Mouse (Mus musculus): ENCODE data around the gene Tgds. TPM values are rescaled to one million over a fixed set of nuclear protein-coding genes. Genes with fewer than 3 reads are reported as not detected.
A peak's percentile ranks its signal among the peaks of the same experiment; 100 is the strongest.
"Not testable (repeated sequence)": the region's sequence is repeated elsewhere in the genome, so short reads cannot be mapped to it uniquely, and the experiment has no call there.

Tgds gene
- total RNA-seq, 2 experiments from 2014 or later, result 8.3 to 15.1 TPM

DNA sequence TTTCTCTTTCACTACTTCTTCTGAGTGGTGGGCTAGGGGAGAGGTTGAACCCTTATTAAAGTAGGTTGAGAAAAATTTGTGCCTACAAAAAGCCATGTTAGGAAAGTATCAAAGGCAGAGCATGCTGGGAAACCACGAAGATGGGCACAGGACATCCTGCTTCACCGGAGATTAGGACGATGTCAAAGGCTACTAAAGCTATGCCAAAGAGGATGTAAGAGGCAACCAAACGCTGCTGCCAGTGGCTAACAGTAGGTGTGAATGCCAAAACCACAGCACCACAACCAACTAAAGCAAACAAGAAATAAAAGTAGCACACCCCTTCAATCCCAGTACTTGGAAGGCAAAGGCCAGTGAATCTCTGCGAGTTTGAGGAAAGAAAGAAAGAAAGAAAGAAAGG, 8.4 kb downstream of the Tgds start:
- TF ChIP-seq CTCF (conservative IDR thresholded peaks at IDR 0.05), result no peak
- H3K4me3 ChIP-seq, result no peak overlapping the region
- no peak overlapping the region for H3K27ac ChIP-seq
- DNase-seq (ENCODE audit: low spot score in 2 of 2), result no peak

DNA sequence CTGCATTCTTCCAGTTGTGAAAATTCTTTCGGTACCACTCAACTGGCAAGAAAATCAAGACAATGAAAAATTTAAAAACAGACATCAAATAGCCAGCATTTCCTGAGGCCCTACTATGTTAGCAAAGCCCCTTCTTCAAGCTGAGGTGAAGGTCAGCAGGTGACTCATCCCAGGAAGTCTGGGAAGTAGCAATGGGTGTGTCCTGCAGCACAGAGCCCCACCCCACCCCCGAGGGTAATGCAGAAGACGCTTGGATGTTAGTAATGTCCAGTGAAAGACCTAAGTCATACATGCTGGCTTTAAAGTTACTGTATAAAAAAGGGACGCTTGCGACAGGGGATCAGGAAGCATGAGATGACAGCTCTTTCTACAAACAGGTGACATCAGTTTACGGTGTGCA, 19.4 kb downstream of the Tgds start:
- no peak for TF ChIP-seq CTCF (conservative IDR thresholded peaks at IDR 0.05)
- no peak overlapping the region for H3K27ac ChIP-seq
- no peak overlapping the region for H3K4me3 ChIP-seq
- DNase-seq (ENCODE audit: low spot score in 2 of 2), result no peak

GRCm38 (mm10) chr14:118107479-118107878, 25.1 kb downstream of the Tgds start:
- DNase-seq (ENCODE audit: low spot score in 2 of 2); H3K4me3 ChIP-seq; H3K27ac ChIP-seq: not testable (repeated sequence)

- Histone ChIP-seq H3K4me3 (no peak overlapping the region), H3K27ac (no peak overlapping the region)
- no peak for TF ChIP-seq CTCF (conservative IDR thresholded peaks at IDR 0.05)
- no peak for DNase-seq (ENCODE audit: low spot score in 2 of 2)
These were observed 31.1 kb downstream of the Tgds start for GRCm38 (mm10) chr14:118101227-118101990.

DNA sequence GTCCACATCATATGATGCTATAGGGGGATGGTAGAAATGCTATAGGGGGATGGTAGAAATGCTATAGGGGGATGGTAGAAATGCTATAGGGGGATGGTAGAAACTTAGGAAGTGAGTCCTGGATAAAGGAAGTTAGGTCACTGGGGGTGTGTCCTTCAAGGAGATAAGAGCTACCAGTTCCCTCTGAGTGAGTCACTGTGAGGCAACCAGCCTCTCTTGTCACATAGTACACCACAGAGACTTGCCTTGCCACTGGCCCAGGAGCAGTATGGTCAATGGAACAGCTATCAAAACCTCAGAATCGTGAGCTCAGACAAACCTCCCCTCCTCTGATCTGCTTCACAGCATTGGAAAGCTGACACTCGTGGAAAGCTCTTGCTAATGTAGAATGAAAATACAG, 34.3 kb downstream of the Tgds start:
- no peak for TF ChIP-seq CTCF (conservative IDR thresholded peaks at IDR 0.05)
- Histone ChIP-seq H3K4me3 (no peak overlapping the region), H3K27ac (no peak overlapping the region)
- DNase-seq (ENCODE audit: low spot score in 2 of 2), result no peak

DNA sequence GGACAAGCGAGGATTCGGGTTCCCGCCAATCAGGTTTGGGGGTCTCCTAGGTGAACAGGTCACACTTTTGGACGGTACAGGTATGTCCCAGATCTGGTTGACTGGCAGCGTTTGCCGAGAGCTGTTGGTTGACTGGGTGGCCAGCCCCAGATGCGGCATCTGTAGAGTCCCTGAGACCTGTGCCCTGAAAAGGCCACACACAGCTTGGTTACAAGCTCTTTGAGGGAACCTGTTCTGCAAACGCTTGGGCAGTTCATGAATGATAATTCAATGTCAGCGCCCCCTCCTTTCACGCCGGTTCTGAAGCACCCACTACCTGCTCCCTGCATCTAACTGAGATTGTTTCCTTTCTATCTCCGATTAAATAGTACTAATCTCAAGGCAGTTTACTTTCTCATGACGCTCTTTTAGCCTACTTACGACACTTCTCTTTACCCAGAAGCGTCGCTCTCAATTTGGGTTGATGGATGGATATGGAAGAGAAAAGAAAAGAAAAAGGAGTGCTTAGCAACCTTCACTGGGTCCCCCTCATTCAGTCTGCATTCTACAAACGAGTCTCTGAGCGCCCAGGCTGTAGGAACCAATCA, 42.7 kb downstream of the Tgds start:
- no peak for TF ChIP-seq CTCF (conservative IDR thresholded peaks at IDR 0.05)
- Histone ChIP-seq H3K27ac (peak overlapping the region; percentile 69), H3K4me3 (peak overlapping the region; percentile 89)
- peak; percentile 12 to 17 for DNase-seq (ENCODE audit: low spot score in 2 of 2)

DNA sequence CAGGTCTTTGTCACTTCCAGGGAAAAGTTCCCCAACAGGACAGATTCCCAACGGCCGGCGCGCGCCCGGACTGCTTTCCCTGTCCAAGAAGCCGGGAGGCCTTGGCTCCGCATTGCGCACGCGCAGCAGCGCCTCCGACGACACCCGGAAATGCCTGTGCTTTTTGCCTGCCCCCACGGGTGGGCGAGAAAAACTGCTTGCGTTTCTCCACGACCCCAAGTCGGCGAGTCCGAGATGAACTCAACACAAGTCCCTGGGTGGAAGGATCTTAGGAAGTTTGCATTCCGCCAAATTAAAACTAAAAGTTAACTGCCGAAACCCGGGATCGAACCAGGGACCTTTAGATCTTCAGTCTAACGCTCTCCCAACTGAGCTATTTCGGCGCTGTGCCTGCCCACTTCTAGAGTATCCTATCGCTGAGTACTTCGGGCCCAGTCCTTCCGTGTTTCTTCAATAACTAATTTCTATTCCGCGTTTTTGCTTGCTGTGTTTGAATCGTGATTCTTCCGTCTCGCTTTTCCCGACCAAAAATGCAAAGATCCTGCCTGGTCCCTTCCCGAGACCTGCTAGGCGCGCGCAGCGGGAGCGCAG, 43.2 kb downstream of the Tgds start:
- peak overlapping the region; percentile 89 for H3K4me3 ChIP-seq
- DNase-seq (ENCODE audit: low spot score in 2 of 2), result peak; percentile 84 to 89
- peak overlapping the region; percentile 69 for H3K27ac ChIP-seq
- 0 out of 2 replicates have a peak, but pooled peaks have one; percentile 20 for TF ChIP-seq CTCF (conservative IDR thresholded peaks at IDR 0.05)

DNA sequence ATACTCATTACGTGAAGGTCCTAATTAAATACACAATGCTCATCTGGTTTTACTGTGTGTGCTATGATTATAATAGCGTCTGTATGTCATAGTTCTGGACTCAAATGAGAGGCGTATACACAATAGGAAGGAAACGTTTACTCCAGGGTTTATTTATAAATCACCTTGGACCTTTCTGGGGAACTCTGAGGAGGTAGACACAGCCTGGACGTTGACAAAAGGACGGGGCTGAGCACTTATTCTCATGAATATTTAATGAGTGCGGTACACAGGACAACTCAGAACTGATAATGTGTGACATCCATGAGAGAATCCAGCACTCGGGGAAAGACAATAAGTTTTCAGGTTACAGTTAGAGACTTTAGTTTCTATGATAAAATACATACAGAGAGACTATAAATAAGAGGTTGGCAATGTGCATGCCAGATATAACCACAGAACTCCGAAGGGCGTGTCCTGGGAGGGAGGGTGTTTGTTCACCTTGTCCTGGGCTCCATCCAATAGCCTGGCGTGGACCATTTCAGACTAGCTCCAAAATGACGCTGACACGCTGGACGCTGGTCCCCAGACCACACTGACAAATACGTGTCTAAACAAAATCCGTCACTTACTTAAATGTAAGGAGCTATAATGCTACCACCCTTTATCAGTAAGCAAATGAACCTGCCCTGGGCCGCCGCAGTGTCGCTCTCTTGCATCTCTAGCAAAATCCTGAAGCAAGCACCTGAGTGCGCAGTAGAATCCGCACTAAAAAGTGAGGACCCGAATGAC, 43.9 kb downstream of the Tgds start:
- peak overlapping the region; percentile 69; the same call in 1 of the 2 replicates for H3K27ac ChIP-seq
- peak overlapping the region; percentile 89 for H3K4me3 ChIP-seq
- no peak for DNase-seq (ENCODE audit: low spot score in 2 of 2)
- no peak for TF ChIP-seq CTCF (conservative IDR thresholded peaks at IDR 0.05)

DNA sequence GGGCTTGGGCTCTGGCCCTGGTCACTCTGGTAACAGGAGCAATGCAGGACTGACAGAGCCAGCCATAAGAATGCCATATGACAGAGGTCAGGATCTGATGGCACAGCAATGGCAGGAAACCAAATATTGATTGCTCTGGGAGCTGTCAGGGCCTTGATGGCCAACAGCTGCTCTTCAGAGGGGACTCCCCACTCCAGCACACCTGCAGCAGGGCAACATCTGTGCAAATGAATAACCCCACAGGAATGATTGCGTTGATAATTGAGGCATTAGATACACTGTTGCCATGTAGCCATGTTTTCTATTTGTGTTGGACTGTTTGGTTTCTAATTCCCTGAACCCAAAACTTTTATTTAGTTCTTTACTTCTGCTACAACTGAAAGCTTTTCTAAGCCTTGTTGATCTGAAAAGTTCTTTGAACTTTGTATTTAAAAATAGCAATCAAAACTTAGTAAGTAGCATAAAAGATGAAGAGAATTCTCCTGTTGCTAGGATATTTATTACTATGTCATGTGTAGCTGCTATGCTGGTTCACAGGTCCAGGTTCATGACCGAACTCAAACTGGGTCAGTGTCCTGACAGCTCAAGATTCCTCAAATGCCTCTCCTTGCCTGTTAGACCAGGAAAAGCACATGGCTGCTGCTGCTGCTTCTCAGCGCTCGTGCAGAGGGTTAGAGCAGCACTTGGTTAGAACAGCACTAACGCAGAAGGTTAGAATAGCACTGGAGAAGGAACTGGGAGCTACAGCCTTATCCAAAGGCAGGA, 46.1 kb downstream of the Tgds start:
- Histone ChIP-seq H3K27ac (no peak overlapping the region), H3K4me3 (no peak overlapping the region)
- TF ChIP-seq CTCF (conservative IDR thresholded peaks at IDR 0.05), result no peak
- no peak for DNase-seq (ENCODE audit: low spot score in 2 of 2)

- Histone ChIP-seq H3K27ac (no peak overlapping the region), H3K4me3 (no peak overlapping the region)
These were observed 48.7 kb downstream of the Tgds start for GRCm38 (mm10) chr14:118083851-118084250.

DNA sequence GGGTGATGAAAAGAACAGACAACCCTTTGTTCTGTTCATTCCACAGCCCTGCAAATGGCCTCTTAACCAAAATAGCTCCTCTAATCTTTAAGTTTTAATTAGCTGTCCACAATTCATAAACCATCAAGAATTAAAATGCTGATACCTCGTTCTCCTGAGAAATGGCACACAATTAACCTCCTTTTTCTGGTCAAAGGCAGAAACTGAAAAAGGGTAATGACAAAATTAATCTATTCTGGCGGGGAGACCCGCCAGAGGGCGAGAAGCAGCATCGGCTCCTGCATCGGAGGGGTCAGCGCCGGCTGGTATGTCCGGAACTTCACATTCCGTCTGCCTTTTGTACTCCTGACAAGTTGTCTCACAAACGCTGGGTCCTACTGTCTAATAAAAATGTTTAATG, 51.9 kb downstream of the Tgds start:
- no peak for TF ChIP-seq CTCF (conservative IDR thresholded peaks at IDR 0.05)
- Histone ChIP-seq H3K27ac (no peak overlapping the region), H3K4me3 (no peak overlapping the region)
- DNase-seq (ENCODE audit: low spot score in 2 of 2), result no peak

More at GRCm38 (mm10) chr14:118083851-118084250, 48.7 kb downstream of the Tgds start:
- TF ChIP-seq CTCF (conservative IDR thresholded peaks at IDR 0.05), result no peak
- no peak for DNase-seq (ENCODE audit: low spot score in 2 of 2)

DNA sequence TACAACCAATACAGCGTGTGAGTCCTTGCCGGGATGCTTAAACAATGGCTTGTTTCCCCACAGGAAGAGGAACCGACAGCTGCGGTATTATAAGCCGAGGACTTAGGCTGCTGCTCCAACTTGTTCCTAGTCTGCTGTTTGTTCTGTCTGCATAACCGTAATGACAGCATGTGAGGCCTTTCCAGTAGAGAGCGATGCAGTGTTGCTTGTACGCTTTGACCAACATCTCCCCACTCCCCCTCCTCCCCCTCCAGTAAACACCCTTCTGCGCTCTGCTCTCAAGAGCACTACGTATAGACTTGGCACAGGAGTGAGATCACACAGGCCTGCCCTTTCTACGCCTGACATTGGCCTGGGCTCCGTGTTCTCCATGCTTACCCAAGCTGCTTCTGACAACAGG, 62.5 kb downstream of the Tgds start:
- Histone ChIP-seq H3K27ac (no peak overlapping the region), H3K4me3 (no peak overlapping the region)
- TF ChIP-seq CTCF (conservative IDR thresholded peaks at IDR 0.05), result no peak
- no peak for DNase-seq (ENCODE audit: low spot score in 2 of 2)
